9 mouse cellular contexts compared by ENCODE assay signal in genomic region chr10:89383462-89383861, GRCm38 (mm10). TPM values are rescaled to one million over a fixed set of nuclear protein-coding genes. Genes with fewer than 3 reads are reported as not detected.
A peak's percentile ranks its signal among the peaks of the same experiment; 100 is the strongest.
DNase-seq lines count a peak whose midpoint lies in the region; ATAC-seq and TF ChIP-seq lines count a peak whose summit lies in the region.
"Had no signal": no experiment of that assay in that cellular context is flagged by ENCODE, and none has a peak within 500 bp of the region (broad histone marks: within the 10 kb centered on the region; RNA-seq: fewer than 3 reads in every experiment).

No protein-coding gene starts in this region.

- peak; percentile 85 for TF ChIP-seq CTCF in hindbrain, postnatal 0 days (IDR thresholded peaks at IDR 0.05; ENCODE audit: low read depth)

- ATAC-seq in hindbrain, postnatal 0 days, result peak; percentile 80
- ATAC-seq in megakaryocyte progenitor cell, adult 5-6 weeks (replicated peaks; ENCODE audit: poor library complexity), result peak; percentile 100

- WGBS in hindbrain, postnatal 0 days, result 5% methylated on average over 5 of the region's 5 CpGs

- H3K4me1 ChIP-seq in hindbrain, postnatal 0 days (ENCODE audit: insufficient read depth, low read length), result no peaks in the 10 kb centered on the region

- H3K27ac ChIP-seq in hindbrain, postnatal 0 days, result no peak overlapping the region

- H3K9ac ChIP-seq in hindbrain, postnatal 0 days (replicated peaks; ENCODE audit: low read length), result no peak overlapping the region

- H3K4me2 ChIP-seq in hindbrain, postnatal 0 days (ENCODE audit: low read depth, low read length), result no peak overlapping the region

- no peaks in the 10 kb centered on the region for H3K36me3 ChIP-seq in hindbrain, postnatal 0 days (ENCODE audit: insufficient read depth, low read length)

- no peaks in the 10 kb centered on the region for H3K27me3 ChIP-seq in hindbrain, postnatal 0 days (ENCODE audit: insufficient read depth, low read length)

- H3K9me3 ChIP-seq in hindbrain, postnatal 0 days (ENCODE audit: low read length), result no peaks in the 10 kb centered on the region

- peak; percentile 52 for DNase-seq in T-cell, adult 2 months (ENCODE audit: low spot score)
- peak; percentile 92 to 94 for DNase-seq in cerebellum, postnatal 10 days
- DNase-seq in frontal cortex, postnatal 36 days (ENCODE audit: low spot score in 2 of 2), result peak; percentile 49 to 71
- peak; percentile 81 for DNase-seq in hindbrain, postnatal 0 days (ENCODE audit: low spot score)
- DNase-seq in layer of hippocampus, postnatal 36 days, result peak; percentile 50 to 71
- peak; percentile 40 for DNase-seq in right cerebral cortex, postnatal 25 days
- peak; percentile 40 for DNase-seq in yolk sac, embryonic 10.5 days (ENCODE audit: low spot score)

- no peak overlapping the region for H3K4me3 ChIP-seq in hindbrain, postnatal 0 days (ENCODE audit: low read length)
- H3K4me3 ChIP-seq: myocyte had no signal

RNA-seq across cellular contexts. Expression of gene Ano4, which starts 38.9 kb away (rescaled TPM):
- total RNA-seq in hindbrain, postnatal 0 days (2014; rRNA removed), result 11.4 and 12.5 TPM in 2 replicates
- polyA plus RNA-seq in hindbrain, postnatal 0 days (2015; fragmentation: Nextera tagmentation; extraction: Ambion mirVana), result 7.0 and 7.9 TPM in 2 replicates
- 10 to 100 TPM; 18.6 to 19.4 TPM for total RNA-seq in layer of hippocampus, postnatal 36 days (2021)
- 0.44 and 1.4 TPM in 2 replicates for total RNA-seq in megakaryocyte progenitor cell, adult 5-6 weeks (2015)
- total RNA-seq in megakaryocyte progenitor cell, adult 5-6 weeks (2017), result 0.54 and 1.6 TPM in 2 replicates
- polyA plus RNA-seq: myocyte had no signal

Comparison
In these comparisons a context has a peak if more than half of its experiments do, and no peak if none do; other contexts are left out.
1. DNase-seq: peak in every context shown above with its lines; median percentile 93 in cerebellum, postnatal 10 days; 81 in hindbrain, postnatal 0 days; 60 in layer of hippocampus, postnatal 36 days; 60 in frontal cortex, postnatal 36 days; 52 in T-cell, adult 2 months; 40 in right cerebral cortex, postnatal 25 days; 40 in yolk sac, embryonic 10.5 days.